Mouse (Mus musculus): ENCODE measurements around the gene Asic2. TPM values are rescaled to one million over a fixed set of nuclear protein-coding genes. Genes with fewer than 3 reads are reported as not detected.

Gene Asic2
- polyA plus RNA-seq, 1 experiment, result 54.8 TPM

DNA sequence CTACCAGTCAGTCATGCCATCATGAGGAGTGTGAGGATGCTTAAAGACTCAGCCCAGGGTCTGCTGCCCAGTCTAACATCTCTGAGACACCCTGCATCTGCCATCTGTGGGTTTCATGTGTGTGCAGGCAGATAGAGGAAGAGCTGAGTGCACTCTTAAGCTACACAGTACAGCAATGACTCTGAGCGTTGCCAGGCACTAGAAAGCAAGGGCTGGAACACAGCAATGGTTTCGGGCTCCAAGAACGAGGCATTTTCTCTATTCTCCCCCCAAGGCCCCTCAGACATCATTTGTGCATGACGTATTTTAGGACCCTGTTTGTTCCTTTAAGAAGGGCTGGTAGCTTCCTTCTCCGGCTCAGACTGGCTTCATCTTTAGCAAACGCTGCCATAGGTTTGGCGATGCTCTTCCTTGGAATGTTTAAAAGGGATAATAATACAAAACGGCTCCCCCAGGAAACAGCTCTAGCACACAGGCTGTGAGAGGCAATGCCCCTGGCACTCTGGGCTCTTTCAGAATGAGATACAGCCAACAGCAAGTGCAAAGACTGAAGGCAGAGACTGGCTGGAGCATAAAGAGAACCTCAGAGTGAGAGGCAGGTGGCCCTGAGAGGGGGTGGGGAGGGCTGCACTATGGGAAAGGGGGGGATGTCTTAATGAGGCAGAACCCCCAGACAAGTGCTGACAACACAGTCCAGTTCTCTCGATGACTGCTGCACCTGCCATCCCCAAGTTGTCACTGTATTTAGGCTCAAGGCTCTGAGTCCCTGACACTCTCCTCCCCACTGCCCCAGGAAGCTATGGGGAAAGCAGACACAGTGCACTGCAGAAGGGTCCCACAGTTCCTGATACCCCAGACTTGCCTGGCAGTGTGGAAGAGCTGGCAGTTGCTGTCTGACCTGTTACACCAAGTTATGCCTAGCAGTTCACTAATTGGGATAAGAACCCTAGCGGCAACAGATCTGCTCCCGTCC is 2.3 kb downstream of the Asic2 start:
- DNase-seq (ENCODE audit: extremely low spot score in 1 of 2, low spot score in 1 of 2), result peak in 1 of 2 experiments; percentile 42

DNA sequence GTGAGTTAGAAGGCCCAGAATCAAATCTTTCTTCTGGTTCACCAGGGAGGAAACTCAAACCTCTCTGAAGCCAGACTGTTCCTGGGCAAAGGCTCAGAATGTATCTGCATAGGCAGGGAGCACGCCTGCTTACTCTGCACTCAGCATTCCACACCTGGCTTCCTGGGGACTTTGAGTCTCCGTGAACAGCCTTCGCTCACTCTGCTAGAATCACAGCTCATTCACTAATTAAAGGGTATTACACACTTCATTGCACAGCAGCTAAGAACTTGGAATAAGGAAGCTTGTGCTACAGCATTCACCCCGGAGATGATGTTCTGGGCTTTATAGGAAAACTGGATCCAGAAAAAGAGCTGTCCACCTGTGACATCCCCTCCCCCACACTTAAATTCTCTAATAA is 3.7 kb downstream of the Asic2 start:
- no peak for DNase-seq (ENCODE audit: extremely low spot score in 1 of 2, low spot score in 1 of 2)

- no peak for DNase-seq (ENCODE audit: extremely low spot score in 1 of 2, low spot score in 1 of 2)
Measured at GRCm38 (mm10) chr11:81954398-81954797, 13.9 kb downstream of the Asic2 start.

GRCm38 (mm10) chr11:81948021-81948420 is 20.2 kb downstream of the Asic2 start:
- DNase-seq (ENCODE audit: extremely low spot score in 1 of 2, low spot score in 1 of 2), result no peak

GRCm38 (mm10) chr11:81942167-81942566 is 26.1 kb downstream of the Asic2 start:
- no peak for DNase-seq (ENCODE audit: extremely low spot score in 1 of 2, low spot score in 1 of 2)

GRCm38 (mm10) chr11:81940988-81941387 is 27.3 kb downstream of the Asic2 start:
- DNase-seq (ENCODE audit: extremely low spot score in 1 of 2, low spot score in 1 of 2), result peak in 1 of 2 experiments; percentile 57

DNA sequence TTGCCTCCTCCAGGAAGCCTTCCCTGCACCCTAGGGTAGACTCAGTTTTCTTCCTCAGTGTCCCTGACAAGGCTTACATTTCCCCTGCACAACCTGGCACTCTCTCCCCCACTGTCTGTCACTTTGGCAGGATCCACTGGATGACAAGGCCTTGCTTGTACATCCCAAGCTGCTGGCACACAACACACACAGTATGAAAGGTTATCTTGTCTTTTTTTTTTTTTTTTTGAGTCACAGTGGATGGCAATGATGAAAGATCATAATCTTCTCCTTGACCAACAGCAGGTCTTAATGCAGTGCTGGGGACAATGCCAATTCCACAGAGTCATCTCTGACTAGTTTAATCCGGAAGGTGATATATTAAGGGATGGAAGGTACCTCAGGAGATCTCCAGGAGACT is 30.7 kb downstream of the Asic2 start:
- no peak for DNase-seq (ENCODE audit: extremely low spot score in 1 of 2, low spot score in 1 of 2)

DNA sequence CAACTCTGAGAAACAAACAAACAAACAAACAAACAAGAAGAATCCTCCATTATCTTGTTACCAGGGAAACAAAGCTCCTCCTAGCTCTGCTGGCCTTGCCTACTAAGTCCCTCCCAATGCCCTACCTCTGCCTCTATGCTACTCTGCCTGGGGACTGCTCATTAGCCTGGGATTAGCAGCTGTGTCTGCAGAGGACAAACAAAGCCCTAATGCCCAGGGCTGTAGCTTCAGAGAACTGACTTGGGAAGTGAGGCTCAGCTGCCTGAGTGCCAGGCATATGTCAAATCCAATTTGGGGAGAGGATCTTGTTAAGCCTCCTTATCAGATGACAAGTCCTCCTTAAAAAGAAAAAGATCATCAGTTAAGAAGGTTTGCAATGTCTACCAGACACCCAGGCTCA is 41.9 kb downstream of the Asic2 start:
- DNase-seq (ENCODE audit: extremely low spot score in 1 of 2, low spot score in 1 of 2), result no peak

- no peak for DNase-seq (ENCODE audit: extremely low spot score in 1 of 2, low spot score in 1 of 2)
Measured at GRCm38 (mm10) chr11:81923626-81924025, 44.6 kb downstream of the Asic2 start.

- DNase-seq (ENCODE audit: extremely low spot score in 1 of 2, low spot score in 1 of 2), result no peak
Measured at GRCm38 (mm10) chr11:81923096-81923495, 45.2 kb downstream of the Asic2 start.

DNA sequence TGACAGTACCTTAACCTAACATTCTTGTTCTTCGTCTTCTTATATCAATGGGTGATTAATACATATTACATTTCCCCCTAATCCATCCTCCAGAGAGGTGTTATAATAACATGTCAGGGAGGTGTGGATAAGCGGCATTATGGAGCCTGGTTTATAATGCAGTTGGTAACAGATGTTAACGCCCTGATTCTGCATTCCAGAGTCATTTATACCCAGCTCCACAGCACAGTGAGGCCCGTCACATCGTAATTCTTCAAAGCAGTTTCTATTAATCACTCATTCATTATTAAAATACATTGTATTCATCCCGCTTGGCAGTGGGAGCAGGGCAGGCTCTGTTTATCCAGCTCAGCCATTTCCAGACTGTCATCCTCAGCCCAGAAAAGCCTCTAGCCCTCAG is 52.8 kb downstream of the Asic2 start:
- DNase-seq (ENCODE audit: extremely low spot score in 1 of 2, low spot score in 1 of 2), result no peak

GRCm38 (mm10) chr11:81913071-81913470 is 55.2 kb downstream of the Asic2 start:
- no peak for DNase-seq (ENCODE audit: extremely low spot score in 1 of 2, low spot score in 1 of 2)

- no peak for DNase-seq (ENCODE audit: extremely low spot score in 1 of 2, low spot score in 1 of 2)
Measured at GRCm38 (mm10) chr11:81909397-81909894, 58.8 kb downstream of the Asic2 start.

DNA sequence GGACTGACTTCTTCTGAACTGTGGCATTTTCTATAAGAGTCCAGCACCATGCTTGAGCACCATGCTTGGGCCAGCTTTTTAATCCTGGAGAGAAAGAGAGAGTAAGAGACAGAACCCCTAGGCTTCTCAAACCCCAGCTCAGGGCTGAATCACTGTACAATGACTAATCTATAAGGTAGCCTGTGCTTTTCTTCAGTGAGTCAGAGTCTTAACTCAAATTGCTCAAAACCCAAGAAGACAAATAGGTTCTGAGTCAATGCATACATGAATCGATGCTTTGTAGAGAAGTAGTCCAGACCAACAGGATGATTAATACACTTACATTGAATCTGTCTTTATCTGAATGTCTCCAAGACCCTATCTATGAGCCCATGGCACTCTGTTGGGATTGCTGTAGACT is 59.5 kb downstream of the Asic2 start:
- no peak for DNase-seq (ENCODE audit: extremely low spot score in 1 of 2, low spot score in 1 of 2)

DNA sequence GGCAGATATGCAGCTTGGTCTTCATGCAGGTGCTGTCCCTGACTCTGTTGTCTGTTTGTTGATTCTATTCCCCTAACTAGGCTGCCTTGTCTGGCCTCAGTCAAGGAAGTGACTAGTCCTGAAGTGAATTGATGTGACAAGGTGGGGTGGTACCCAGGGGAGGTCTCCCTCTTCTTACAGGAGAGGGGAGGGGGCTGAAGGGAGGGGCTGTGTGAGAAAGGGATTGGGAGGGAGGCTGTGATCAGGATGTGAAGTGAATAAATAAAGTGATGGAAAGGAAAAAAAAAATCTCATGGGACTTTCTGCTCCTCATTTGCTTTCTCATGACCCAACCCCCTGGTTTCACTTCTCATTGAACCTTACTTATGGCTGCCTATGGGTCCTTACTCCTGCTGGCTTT is 65.9 kb downstream of the Asic2 start:
- DNase-seq (ENCODE audit: extremely low spot score in 1 of 2, low spot score in 1 of 2), result no peak

DNA sequence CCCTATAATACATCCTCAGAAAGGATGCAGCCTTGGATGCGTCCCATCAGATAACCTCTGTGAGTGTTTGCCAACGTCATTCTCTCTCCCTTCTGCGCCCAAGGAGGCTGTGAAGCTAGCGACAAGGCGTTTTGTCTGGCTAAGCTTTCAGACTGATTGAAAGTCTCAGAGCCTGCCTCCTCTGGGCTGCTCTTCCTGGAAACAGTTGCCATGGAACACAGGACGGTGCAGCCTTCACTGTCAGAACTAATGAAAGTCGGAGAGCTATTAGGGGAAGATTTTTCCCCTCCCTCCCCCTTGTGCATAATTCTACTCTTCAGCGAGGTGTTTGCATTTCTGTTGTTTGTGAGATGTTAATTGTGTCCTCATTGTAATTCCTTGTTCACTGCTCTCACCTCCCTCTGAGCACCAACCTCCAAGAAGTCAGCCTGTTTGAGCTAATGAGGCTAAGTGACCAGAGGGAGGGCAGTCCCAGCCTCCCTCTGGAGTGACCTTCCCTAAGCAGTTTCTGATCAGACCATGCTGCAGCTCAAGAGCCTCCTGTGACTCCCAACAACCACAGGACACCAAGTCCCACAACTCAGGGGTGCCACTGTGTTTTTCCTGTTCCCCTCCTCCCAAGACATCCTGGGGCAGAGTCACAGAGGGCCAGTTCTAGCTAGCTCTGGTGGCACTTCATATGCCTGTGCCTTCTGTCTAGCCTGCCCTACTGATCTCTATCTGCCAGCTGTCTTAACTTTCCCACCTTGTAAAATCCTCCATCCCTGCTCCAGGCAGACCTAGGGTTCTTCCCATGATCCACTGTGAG is 70.5 kb downstream of the Asic2 start:
- DNase-seq (ENCODE audit: extremely low spot score in 1 of 2, low spot score in 1 of 2), result peak; percentile 5 to 65

- DNase-seq (ENCODE audit: extremely low spot score in 1 of 2, low spot score in 1 of 2), result no peak
Measured at GRCm38 (mm10) chr11:81896511-81896910, 71.7 kb downstream of the Asic2 start.

GRCm38 (mm10) chr11:81871506-81872213 is 96.6 kb downstream of the Asic2 start:
- no peak for DNase-seq (ENCODE audit: extremely low spot score in 1 of 2, low spot score in 1 of 2)

- peak; percentile 7 to 45 for DNase-seq (ENCODE audit: extremely low spot score in 1 of 2, low spot score in 1 of 2)
Measured at GRCm38 (mm10) chr11:81865661-81866382, 102.4 kb downstream of the Asic2 start.

Data from frontal cortex, adult 2 months (tissue).